Mouse (Mus musculus): Measurements from ENCODE around the gene Svs4.
"Not testable (repeated sequence)": the region's sequence is repeated elsewhere in the genome, so short reads cannot be mapped to it uniquely, and the experiment has no call there.

Svs4 gene

GRCm38 (mm10) chr2:164278359-164278758 lies at the start of gene Svs4:
Gene Svs4 (minus strand): TSS chr2:164278459.
- in situ Hi-C loops (cut with MboI): no loop called here

GRCm38 (mm10) chr2:164320983-164321382 lies 42.7 kb upstream of the Svs4 start:
- in situ Hi-C loops (cut with MboI): no loop called here

DNA sequence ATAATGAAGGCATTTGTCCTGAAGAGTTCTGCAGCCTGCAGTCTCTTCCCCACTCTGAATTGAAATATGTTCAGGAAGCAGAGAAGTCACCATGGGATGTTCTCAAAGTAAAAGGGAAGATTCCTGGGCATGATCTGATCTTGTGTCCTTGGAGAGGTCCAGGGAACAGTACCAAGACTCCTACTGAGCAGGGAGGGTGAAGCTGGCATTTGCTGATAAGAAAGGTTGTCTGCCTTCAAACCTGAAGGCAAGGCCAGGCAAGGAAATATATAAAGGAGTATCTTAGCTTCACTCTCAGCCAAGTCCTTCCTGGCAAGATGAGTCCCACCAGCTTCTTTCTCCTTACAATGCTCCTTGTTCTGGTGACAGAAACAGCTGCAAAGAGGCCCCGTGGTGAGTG lies 38.2 kb upstream of the Svs4 start, which contains the start of gene Svs6:
Gene Svs6 (plus strand): TSS at position 301 of the 400 bp plus-strand sequence.
- in situ Hi-C loops (cut with MboI): not testable (repeated sequence)

- in situ Hi-C loops (cut with MboI): not testable (repeated sequence)
Observed at GRCm38 (mm10) chr2:164315460-164315859, 37.2 kb upstream of the Svs4 start.

DNA sequence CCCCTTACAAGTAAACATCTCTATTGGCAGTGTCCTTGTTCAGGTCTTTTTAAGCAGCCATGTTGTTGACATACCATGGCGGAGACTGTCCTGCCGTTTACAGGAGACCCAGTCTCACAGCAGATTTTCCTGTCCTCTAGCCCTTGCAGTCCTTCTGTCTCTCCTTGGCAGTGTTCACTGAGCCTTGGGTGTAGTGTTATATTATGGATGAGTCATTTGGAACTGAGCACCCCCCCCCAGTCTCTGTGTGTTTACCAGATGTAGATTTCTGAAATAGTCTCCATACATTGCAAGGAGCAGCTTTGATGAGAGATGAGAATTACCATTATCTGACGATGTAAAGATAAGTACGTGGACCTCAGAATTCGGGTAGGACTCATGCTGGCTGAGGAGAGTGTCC lies 34.3 kb upstream of the Svs4 start:
- in situ Hi-C loops (cut with MboI): no loop called here

DNA sequence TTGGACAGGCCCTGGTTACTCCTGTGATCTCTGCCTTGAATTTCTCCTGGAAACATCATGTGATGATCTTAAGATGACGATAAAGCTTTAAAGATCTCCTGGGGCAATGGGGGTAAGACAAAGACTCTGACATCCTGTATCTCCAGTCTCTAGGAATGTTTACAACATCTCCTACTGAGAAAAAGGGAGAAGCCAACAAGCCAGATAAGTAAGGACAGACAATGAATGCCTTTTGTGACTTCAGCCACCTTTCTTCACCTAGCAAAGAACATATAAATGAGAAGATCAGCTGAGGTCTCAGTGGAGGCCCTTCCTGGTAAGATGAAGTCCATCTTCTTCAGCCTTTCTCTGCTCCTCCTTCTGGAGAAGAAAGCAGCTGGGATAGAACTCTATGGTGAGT lies 10.7 kb upstream of the Svs4 start, which contains the start of gene Svs3a:
Gene Svs3a (plus strand): TSS at position 301 of the 400 bp plus-strand sequence.
- in situ Hi-C loops (cut with MboI): not testable (repeated sequence)

- in situ Hi-C loops (cut with MboI): not testable (repeated sequence)
Observed at GRCm38 (mm10) chr2:164256540-164256939, 21.7 kb downstream of the Svs4 start, which contains the start of gene Svs3b. Gene Svs3b (minus strand): TSS chr2:164256640.

DNA sequence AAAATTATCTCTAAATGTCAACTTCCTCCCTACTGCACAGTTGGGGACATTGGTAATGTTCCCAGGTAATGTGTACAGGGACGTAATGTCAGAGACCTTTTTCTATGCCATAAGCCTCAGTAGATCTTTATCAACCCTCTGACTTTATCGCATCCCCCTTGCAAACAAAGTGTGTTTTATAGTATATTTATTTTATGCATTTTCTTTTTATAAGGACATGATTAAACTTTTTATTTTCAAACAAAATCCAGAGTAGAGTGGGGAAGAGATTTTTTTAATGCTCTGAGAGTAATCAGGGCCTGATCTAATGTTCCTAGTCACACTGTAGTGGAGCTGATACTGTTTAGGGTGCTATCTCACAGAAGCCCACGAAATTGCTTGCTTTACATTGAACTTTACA lies 39.9 kb downstream of the Svs4 start, which contains the start of gene Svs2:
Gene Svs2 (minus strand): TSS at position 101 of the 400 bp plus-strand sequence.
- in situ Hi-C loops (cut with MboI): no loop called here

GRCm38 (mm10) chr2:164232671-164233070 lies 45.6 kb downstream of the Svs4 start:
- in situ Hi-C loops (cut with MboI): no loop called here

DNA sequence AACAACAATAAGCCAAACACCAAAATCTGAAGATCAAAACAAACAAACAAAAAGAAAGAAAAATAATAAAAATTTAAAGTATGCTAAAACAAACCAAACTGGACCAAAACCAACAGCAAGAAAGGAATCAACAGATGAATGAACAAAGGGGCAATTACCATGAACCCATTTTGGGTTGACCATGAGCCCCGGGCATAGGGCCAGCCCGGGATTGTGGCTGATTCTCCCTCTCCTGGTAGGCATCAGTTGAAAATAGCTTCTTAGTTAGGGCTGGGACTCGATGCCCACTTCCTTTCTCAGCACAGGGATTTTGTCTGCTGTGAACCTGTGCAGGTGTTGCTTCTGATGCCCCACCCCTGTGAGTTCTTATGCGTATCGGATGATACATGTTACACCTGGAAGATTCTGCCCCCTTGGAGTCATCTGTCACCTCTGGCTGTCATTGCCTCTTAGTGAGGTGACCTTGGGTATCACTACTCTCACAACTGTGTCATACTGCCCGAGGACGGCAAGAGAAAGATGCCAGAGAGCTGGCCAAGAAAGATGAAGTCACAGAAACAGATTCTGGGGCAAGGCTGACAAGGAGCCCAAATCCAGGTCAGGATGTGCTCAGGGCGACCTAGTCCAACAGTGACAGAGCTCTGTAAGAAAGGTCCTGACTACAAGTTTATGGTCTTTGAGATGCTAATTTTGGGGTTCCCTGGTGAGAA lies 49.7 kb downstream of the Svs4 start:
- in situ Hi-C loops (cut with MboI): no loop called here

All from mature B cell (primary cell).